ENCODE assay signal across 7 mouse cellular contexts in genomic region chr3:100440009-100440408, GRCm38 (mm10). TPM values are rescaled to one million over a fixed set of nuclear protein-coding genes. Genes with fewer than 3 reads are reported as not detected.
A peak's percentile ranks its signal among the peaks of the same experiment; 100 is the strongest.
DNase-seq lines count a peak whose midpoint lies in the region; ATAC-seq and TF ChIP-seq lines count a peak whose summit lies in the region.

No protein-coding gene starts in this region.

- no peaks in the 10 kb centered on the region for H3K4me1 ChIP-seq in hindbrain, embryonic 14.5 days (replicated peaks; ENCODE audit: control insufficient read depth, insufficient read depth, low read length)

- H3K36me3 ChIP-seq in hindbrain, embryonic 14.5 days (replicated peaks; ENCODE audit: control insufficient read depth, insufficient read depth) = no peaks in the 10 kb centered on the region

- no peaks in the 10 kb centered on the region for H3K27me3 ChIP-seq in hindbrain, embryonic 14.5 days (ENCODE audit: control insufficient read depth, insufficient read depth, low read length)

- no peaks in the 10 kb centered on the region for H3K9me3 ChIP-seq in hindbrain, embryonic 14.5 days (ENCODE audit: control insufficient read depth, low read length)

- no peak overlapping the region for H3K4me2 ChIP-seq in hindbrain, embryonic 14.5 days (replicated peaks)

- H3K9ac ChIP-seq in hindbrain, embryonic 14.5 days = no peak overlapping the region

- peak; percentile 87 for DNase-seq in layer of hippocampus, adult 9-11 months
- no peak for DNase-seq in layer of hippocampus, adult 2 months (ENCODE audit: low spot score in 2 of 2)
- DNase-seq in adrenal gland, postnatal 25 days = peak; percentile 13
- peak; percentile 28 for DNase-seq in hindbrain, embryonic 14.5 days (ENCODE audit: low spot score)
- DNase-seq in mesoderm, embryonic 11.5 days (ENCODE audit: low read depth, low spot score) = peak; percentile 57
- DNase-seq in MN1 (ENCODE audit: low spot score) = no peak
- no peak for DNase-seq in embryo, embryonic 9.5 days (ENCODE audit: extremely low spot score)

- H3K27ac ChIP-seq in layer of hippocampus, adult 2 months = no peak overlapping the region
- H3K27ac ChIP-seq in hindbrain, embryonic 14.5 days = no peak overlapping the region

- no peak for TF ChIP-seq CTCF in layer of hippocampus, adult 2 months (conservative IDR thresholded peaks at IDR 0.05)

- peak; percentile 64 for ATAC-seq in hindbrain, embryonic 14.5 days (ENCODE audit: low FRiP score)

- H3K4me3 ChIP-seq in layer of hippocampus, adult 2 months = no peak overlapping the region
- no peak overlapping the region for H3K4me3 ChIP-seq in hindbrain, embryonic 14.5 days (replicated peaks; ENCODE audit: low read length)

- 55% methylated on average over 6 of the region's 6 CpGs for WGBS in hindbrain, embryonic 14.5 days

RNA-seq across cellular contexts. Expression of gene Tent5c, which starts 49.1 kb away (rescaled TPM):
- total RNA-seq in layer of hippocampus, adult 2 months (2021) = 1 to 10 TPM; 2.3 to 2.4 TPM
- total RNA-seq in adrenal gland, postnatal 25 days (2021) = 6.7 and 6.8 TPM in 2 replicates
- polyA plus RNA-seq in hindbrain, embryonic 14.5 days (2014; fragmentation: Nextera tagmentation; extraction: Ambion mirVana) = 3.2 and 5.7 TPM in 2 replicates

Comparison
In these comparisons a context has a peak if more than half of its experiments do, and no peak if none do; other contexts are left out.
1. DNase-seq: peak in layer of hippocampus, adult 9-11 months (single experiment), adrenal gland, postnatal 25 days (single experiment), hindbrain, embryonic 14.5 days (single experiment) and mesoderm, embryonic 11.5 days (single experiment); none in layer of hippocampus, adult 2 months (0 of 2), MN1 (single experiment) and embryo, embryonic 9.5 days (single experiment).